Mouse (Mus musculus) embryonic facial prominence, embryonic 15.5 days (tissue): Measurements from ENCODE around the gene Gm21738. TPM values are rescaled to one million over a fixed set of nuclear protein-coding genes. Genes with fewer than 3 reads are reported as not detected.
"Not testable (repeated sequence)": the region's sequence is repeated elsewhere in the genome, so short reads cannot be mapped to it uniquely, and the experiment has no call there.

Source experiments
- ATAC-seq: fragments of 200-750 bp; cut with Nextera tagmentation; 2 replicates; pipeline ENCODE4 v1.8.0; 2017; ENCODE audit warnings: low read depth, moderate TSS enrichment; ENCODE audit not compliant: insufficient number of reproducible peaks, low FRiP score, low TSS enrichment
- H3K27ac ChIP-seq: fragments of 300-500 bp; sonication (generic); replicated peaks from 2 replicates; pipeline ENCODE4 v1.5.1; 2015; ENCODE audit warnings: mild to moderate bottlenecking, inconsistent platforms
- H3K27me3 ChIP-seq: fragments of 300-500 bp; sonication (generic); 2 replicates; pipeline ENCODE4 v1.6.1; 2015; ENCODE audit warnings: inconsistent platforms
- H3K36me3 ChIP-seq: fragments of 300-500 bp; sonication (generic); 2 replicates; pipeline ENCODE4 v1.6.1; 2015; ENCODE audit warnings: mild to moderate bottlenecking, inconsistent platforms
- H3K4me1 ChIP-seq: fragments of 300-500 bp; sonication (generic); 2 replicates; pipeline ENCODE4 v1.6.1; 2015; ENCODE audit warnings: inconsistent platforms
- H3K4me2 ChIP-seq: fragments of 300-500 bp; sonication (generic); replicated peaks from 2 replicates; pipeline ENCODE4 v1.6.1; 2015; ENCODE audit warnings: mild to moderate bottlenecking, inconsistent platforms
- H3K4me3 ChIP-seq: fragments of 300-500 bp; sonication (generic); replicated peaks from 2 replicates; pipeline ENCODE4 v1.5.1; 2015; ENCODE audit warnings: mild to moderate bottlenecking, inconsistent platforms
- H3K9ac ChIP-seq: fragments of 300-500 bp; sonication (generic); 2 replicates; pipeline ENCODE4 v1.6.1; 2015; ENCODE audit warnings: inconsistent platforms
- H3K9me3 ChIP-seq: fragments of 300-500 bp; sonication (generic); replicated peaks from 2 replicates; pipeline ENCODE4 v1.6.1; 2016; ENCODE audit warnings: inconsistent platforms
- WGBS: fragments of 180-500 bp; shearing (Covaris S2); methylation state at CpG from one replicate; pipeline ENCODE4 v1.1.7; 2015; 5-methylcytosine and 5-hydroxymethylcytosine counted together
- polyA plus RNA-seq: library from polyadenylated mRNA; unstranded; fragments of >200 nt; fragmentation: Nextera tagmentation; extraction: Ambion mirVana; gene quantifications from 2 replicates; pipeline ENCODE4 v1.2.1, GENCODE M21; 2015

Gene Gm21738
- 1.00 TPM in 1 of 2 replicates, not detected in the other for polyA plus RNA-seq

GRCm38 (mm10) chr14:19418830-19419229, at the start of gene Gm21738:
Gm21738 (minus strand) TSS chr14:19418930.
- not testable (repeated sequence) for ATAC-seq

GRCm38 (mm10) chr14:19383741-19384140, 35.0 kb downstream of the Gm21738 start:
- H3K4me2 ChIP-seq, H3K27ac ChIP-seq, H3K4me1 ChIP-seq, H3K9ac ChIP-seq, H3K4me3 ChIP-seq, ATAC-seq, H3K36me3 ChIP-seq, H3K9me3 ChIP-seq, H3K27me3 ChIP-seq: not testable (repeated sequence)
- 89% methylated on average over 7 of the region's 7 CpGs for WGBS

More at GRCm38 (mm10) chr14:19418830-19419229, at the start of gene Gm21738:
- H3K27ac ChIP-seq, H3K4me3 ChIP-seq, H3K27me3 ChIP-seq, H3K36me3 ChIP-seq, H3K4me2 ChIP-seq, H3K4me1 ChIP-seq, H3K9ac ChIP-seq, H3K9me3 ChIP-seq: not testable (repeated sequence)
- 75% methylated on average over 7 of the region's 7 CpGs for WGBS

Other genes starting within 250 kb of the Gm21738 start
- gene Gm2244, start 131.0 kb upstream of the Gm21738 start, polyA plus RNA-seq, result not detected in 2 replicates
- gene Gm2237, start 166.2 kb upstream of the Gm21738 start, polyA plus RNA-seq, result 1.8 and 2.2 TPM in 2 replicates
- gene Gm5458, start 183.7 kb upstream of the Gm21738 start, polyA plus RNA-seq, result not detected in 2 replicates